Mouse (Mus musculus): ENCODE data around the gene Mast1. TPM values are rescaled to one million over a fixed set of nuclear protein-coding genes. Genes with fewer than 3 reads are reported as not detected.
A peak's percentile ranks its signal among the peaks of the same experiment; 100 is the strongest.

The Mast1 gene
- total RNA-seq, 2 experiments from 2014 or later = not detected

GRCm38 (mm10) chr8:84974543-84975142 is 37.5 kb upstream of the Mast1 start:
- no peak for ATAC-seq (replicated peaks; ENCODE audit: low FRiP score, poor library complexity, severe bottlenecking)

- no peak for ATAC-seq (replicated peaks; ENCODE audit: low FRiP score, poor library complexity, severe bottlenecking)
Observed at GRCm38 (mm10) chr8:84973803-84974542, 36.8 kb upstream of the Mast1 start.

GRCm38 (mm10) chr8:84973079-84973478 is 35.9 kb upstream of the Mast1 start:
- ATAC-seq (replicated peaks; ENCODE audit: low FRiP score, poor library complexity, severe bottlenecking) = no peak

GRCm38 (mm10) chr8:84970913-84971312 is 33.8 kb upstream of the Mast1 start:
- peak; percentile 65 for ATAC-seq (replicated peaks; ENCODE audit: low FRiP score, poor library complexity, severe bottlenecking)

- ATAC-seq (replicated peaks; ENCODE audit: low FRiP score, poor library complexity, severe bottlenecking) = no peak
Observed at GRCm38 (mm10) chr8:84970135-84970790, 33.1 kb upstream of the Mast1 start.

- ATAC-seq (replicated peaks; ENCODE audit: low FRiP score, poor library complexity, severe bottlenecking) = peak; percentile 51
Observed at GRCm38 (mm10) chr8:84969241-84970134, 32.3 kb upstream of the Mast1 start, which contains the start of the genes Gm49661, Prdx2 and Rnaseh2a. Gene Gm49661, minus strand, starts transcription at chr8:84969433. Gene Prdx2, plus strand, starts transcription at chr8:84969587. Gene Rnaseh2a, minus strand, starts transcription at chr8:84969767.

- no peak for ATAC-seq (replicated peaks; ENCODE audit: low FRiP score, poor library complexity, severe bottlenecking)
Observed at GRCm38 (mm10) chr8:84968650-84969049, 31.5 kb upstream of the Mast1 start.

- ATAC-seq (replicated peaks; ENCODE audit: low FRiP score, poor library complexity, severe bottlenecking) = no peak
Observed at GRCm38 (mm10) chr8:84967532-84968304, 30.6 kb upstream of the Mast1 start.

GRCm38 (mm10) chr8:84966603-84967002 is 29.4 kb upstream of the Mast1 start:
- ATAC-seq (replicated peaks; ENCODE audit: low FRiP score, poor library complexity, severe bottlenecking) = no peak

GRCm38 (mm10) chr8:84965731-84966291 is 28.7 kb upstream of the Mast1 start:
- ATAC-seq (replicated peaks; ENCODE audit: low FRiP score, poor library complexity, severe bottlenecking) = peak; percentile 78

GRCm38 (mm10) chr8:84963952-84964351 is 26.8 kb upstream of the Mast1 start:
- no peak for ATAC-seq (replicated peaks; ENCODE audit: low FRiP score, poor library complexity, severe bottlenecking)

GRCm38 (mm10) chr8:84959811-84960210 is 22.7 kb upstream of the Mast1 start:
- no peak for ATAC-seq (replicated peaks; ENCODE audit: low FRiP score, poor library complexity, severe bottlenecking)

- peak; percentile 69 for ATAC-seq (replicated peaks; ENCODE audit: low FRiP score, poor library complexity, severe bottlenecking)
Observed at GRCm38 (mm10) chr8:84956768-84957167, 19.6 kb upstream of the Mast1 start.

GRCm38 (mm10) chr8:84952612-84953255 is 15.6 kb upstream of the Mast1 start:
- ATAC-seq (replicated peaks; ENCODE audit: low FRiP score, poor library complexity, severe bottlenecking) = peak; percentile 87

- no peak for ATAC-seq (replicated peaks; ENCODE audit: low FRiP score, poor library complexity, severe bottlenecking)
Observed at GRCm38 (mm10) chr8:84949753-84950152, 12.6 kb upstream of the Mast1 start.

GRCm38 (mm10) chr8:84947241-84947545 is 10.0 kb upstream of the Mast1 start:
- ATAC-seq (replicated peaks; ENCODE audit: low FRiP score, poor library complexity, severe bottlenecking) = no peak

- ATAC-seq (replicated peaks; ENCODE audit: low FRiP score, poor library complexity, severe bottlenecking) = no peak
Observed at GRCm38 (mm10) chr8:84946528-84947240, 9.5 kb upstream of the Mast1 start, which contains the start of gene Rtbdn. Gene Rtbdn, plus strand, starts transcription at chr8:84946991.

Data from erythroid progenitor cell, adult 5-6 weeks (primary cell).